Mouse (Mus musculus) lung, postnatal 36 days (tissue): ENCODE measurements around the gene Metap1d.

ENCODE experiments used
- DNase-seq: peaks from one replicate; pipeline ENCODE4 v3.0.0; 2022; ENCODE audit warnings: mixed read lengths

Gene Metap1d

GRCm38 (mm10) chr2:71545882-71546639 lies 93.0 kb downstream of the Metap1d start:
- DNase-seq: no peak

- no peak for DNase-seq
Measured at GRCm38 (mm10) chr2:71546640-71547071, 93.6 kb downstream of the Metap1d start, which contains the start of gene Dlx2. Gene Dlx2, minus strand, starts transcription at chr2:71546754.

GRCm38 (mm10) chr2:71547829-71548228 lies 94.8 kb downstream of the Metap1d start:
- DNase-seq: peak; percentile 87

- DNase-seq: no peak
Measured at GRCm38 (mm10) chr2:71550330-71550729, 97.3 kb downstream of the Metap1d start.

GRCm38 (mm10) chr2:71551704-71552103 lies 98.6 kb downstream of the Metap1d start:
- no peak for DNase-seq

- no peak for DNase-seq
Measured at GRCm38 (mm10) chr2:71556071-71556470, 103.0 kb downstream of the Metap1d start.

GRCm38 (mm10) chr2:71566466-71566865 lies 113.4 kb downstream of the Metap1d start:
- no peak for DNase-seq

- no peak for DNase-seq
Measured at GRCm38 (mm10) chr2:71573736-71574135, 120.7 kb downstream of the Metap1d start.
